Mouse (Mus musculus) spleen, postnatal 14 days (tissue): ENCODE measurements around the gene Vmn1r82.

Source experiments
- DNase-seq, 2 experiments: peaks; one replicate each; pipeline ENCODE4 v3.0.0; 2021 to 2022; ENCODE audit warnings: low spot score in 2 of 2

Gene Vmn1r82

DNA sequence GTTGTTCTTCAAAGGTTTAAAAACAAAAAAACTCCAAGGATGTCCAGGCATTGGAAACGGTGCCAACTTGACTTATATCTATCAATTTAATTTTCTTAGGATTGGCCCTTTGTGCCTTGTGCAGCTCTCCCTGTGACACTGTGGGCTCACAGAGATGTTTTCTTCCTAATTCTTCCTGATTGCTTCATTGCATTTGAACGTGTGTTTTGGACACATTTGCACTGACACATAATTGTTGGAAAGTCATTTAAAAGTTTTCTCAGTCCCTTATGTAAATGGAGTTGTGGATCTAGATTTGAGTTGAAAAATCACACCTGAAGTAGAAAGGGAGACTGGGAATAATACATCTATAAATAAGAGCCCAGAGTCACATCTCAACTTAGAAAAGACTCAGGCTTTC is at the start of gene Vmn1r82:
Gene Vmn1r82, plus strand, starts transcription at position 301 of the 400 bp plus-strand sequence.
- DNase-seq, result no peak

- no peak for DNase-seq
Measured at GRCm38 (mm10) chr7:12268169-12268568, 32.1 kb upstream of the Vmn1r82 start, which contains the start of gene Vmn1r81. Gene Vmn1r81 (minus strand): TSS chr7:12268269.

DNA sequence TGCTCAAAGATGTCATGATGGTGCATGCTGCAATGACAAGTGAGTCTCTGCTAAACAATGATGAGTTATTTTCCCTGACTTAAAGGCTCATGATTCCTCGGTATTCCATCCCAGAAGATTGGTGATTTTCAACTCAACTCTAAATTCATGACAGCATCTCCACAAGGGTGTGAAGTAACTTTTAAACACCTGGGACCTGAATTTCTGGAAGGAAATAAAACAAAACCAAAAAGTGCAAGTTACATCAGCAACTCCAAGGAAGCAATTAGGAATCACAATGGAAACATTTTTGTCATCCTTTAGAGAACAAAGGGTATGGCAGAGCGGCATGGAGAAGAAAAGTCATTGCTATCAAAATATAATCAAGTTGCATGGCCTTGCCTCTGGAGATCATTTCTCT is 29.2 kb downstream of the Vmn1r82 start, which contains the start of gene Vmn1r83:
Gene Vmn1r83, minus strand, starts transcription at position 101 of the 400 bp plus-strand sequence.
- DNase-seq, result no peak
